Mouse (Mus musculus) limb, embryonic 13.5 days (tissue): ENCODE data around the gene Ap1m2. TPM values are rescaled to one million over a fixed set of nuclear protein-coding genes. Genes with fewer than 3 reads are reported as not detected.
"Not testable (repeated sequence)": the region's sequence is repeated elsewhere in the genome, so short reads cannot be mapped to it uniquely, and the experiment has no call there.

Experiments used
- ATAC-seq: fragments of 200-750 bp; cut with Nextera tagmentation; 2 replicates; pipeline ENCODE4 v1.8.0; 2017; ENCODE audit warnings: low read depth, moderate number of reproducible peaks, moderate TSS enrichment; ENCODE audit not compliant: low FRiP score
- H3K27ac ChIP-seq: fragments of 300-500 bp; sonication (generic); 2 replicates; pipeline ENCODE4 v1.5.1; 2015; ENCODE audit warnings: inconsistent platforms, mild to moderate bottlenecking, moderate library complexity
- H3K27me3 ChIP-seq: fragments of 300-500 bp; sonication (generic); 2 replicates; pipeline ENCODE4 v1.6.1; 2015; ENCODE audit warnings: mild to moderate bottlenecking, inconsistent platforms
- H3K36me3 ChIP-seq: fragments of 300-500 bp; sonication (generic); 2 replicates; pipeline ENCODE4 v1.6.1; 2015; ENCODE audit warnings: inconsistent platforms, mild to moderate bottlenecking, moderate library complexity
- H3K4me1 ChIP-seq: fragments of 300-500 bp; sonication (generic); 2 replicates; pipeline ENCODE4 v1.6.1; 2015; ENCODE audit warnings: inconsistent platforms
- H3K4me2 ChIP-seq: fragments of 300-500 bp; sonication (generic); replicated peaks from 2 replicates; pipeline ENCODE4 v1.6.1; 2015; ENCODE audit warnings: inconsistent platforms, mild to moderate bottlenecking, moderate library complexity
- H3K4me3 ChIP-seq: fragments of 300-500 bp; sonication (generic); 2 replicates; pipeline ENCODE4 v1.5.1; 2015; ENCODE audit warnings: moderate library complexity, mild to moderate bottlenecking, inconsistent platforms
- H3K9ac ChIP-seq: fragments of 300-500 bp; sonication (generic); 2 replicates; pipeline ENCODE4 v1.6.1; 2015; ENCODE audit warnings: mild to moderate bottlenecking, inconsistent platforms
- H3K9me3 ChIP-seq: fragments of 300-500 bp; sonication (generic); 2 replicates; pipeline ENCODE4 v1.6.1; 2016; ENCODE audit warnings: inconsistent platforms
- WGBS: fragments of 180-500 bp; shearing (Covaris S2); methylation state at CpG from one replicate; pipeline ENCODE4 v1.1.7; 2015; 5-methylcytosine and 5-hydroxymethylcytosine counted together
- polyA plus RNA-seq: library from polyadenylated mRNA; unstranded; fragments of >200 nt; fragmentation: Nextera tagmentation; extraction: Ambion mirVana; gene quantifications from 2 replicates; pipeline ENCODE4 v1.2.1, GENCODE M21; 2015

Ap1m2 gene
- polyA plus RNA-seq, 1 experiment from 2014 or later: 11.7 TPM

- H3K27me3 ChIP-seq: no peaks in the 10 kb centered on the region
- H3K36me3 ChIP-seq: peaks cover 47% of the 10 kb centered on the region
- no peak overlapping the region for H3K27ac ChIP-seq
- H3K9ac ChIP-seq: peak overlapping the region; percentile 15; the same call in 1 of the 2 replicates
- peaks cover 23% of the 10 kb centered on the region for H3K4me1 ChIP-seq
- H3K4me3 ChIP-seq: 0 out of 2 replicates have a peak overlapping the region, but pooled peaks have one; percentile 87
- ATAC-seq: no peak
- no peaks in the 10 kb centered on the region for H3K9me3 ChIP-seq
- H3K4me2 ChIP-seq: no peak overlapping the region; the same call in 1 of the 2 replicates
- WGBS: 89% methylated on average over 5 of the region's 5 CpGs
Measured at GRCm38 (mm10) chr9:21266889-21267288, 45.2 kb downstream of the Ap1m2 start.

GRCm38 (mm10) chr9:21265611-21266010 lies 46.5 kb downstream of the Ap1m2 start:
- Histone ChIP-seq H3K4me1 (peaks cover 23% of the 10 kb centered on the region), H3K9ac (peak overlapping the region; percentile 87), H3K9me3 (no peaks in the 10 kb centered on the region), H3K27me3 (no peaks in the 10 kb centered on the region), H3K27ac (no peak overlapping the region), H3K36me3 (peaks cover 34% of the 10 kb centered on the region), H3K4me2 (peak overlapping the region; percentile 89), H3K4me3 (peak overlapping the region; percentile 87)
- 6% methylated on average over 11 of the region's 11 CpGs for WGBS
- ATAC-seq: 0 out of 2 replicates have a peak, but pooled peaks have one; percentile 1

DNA sequence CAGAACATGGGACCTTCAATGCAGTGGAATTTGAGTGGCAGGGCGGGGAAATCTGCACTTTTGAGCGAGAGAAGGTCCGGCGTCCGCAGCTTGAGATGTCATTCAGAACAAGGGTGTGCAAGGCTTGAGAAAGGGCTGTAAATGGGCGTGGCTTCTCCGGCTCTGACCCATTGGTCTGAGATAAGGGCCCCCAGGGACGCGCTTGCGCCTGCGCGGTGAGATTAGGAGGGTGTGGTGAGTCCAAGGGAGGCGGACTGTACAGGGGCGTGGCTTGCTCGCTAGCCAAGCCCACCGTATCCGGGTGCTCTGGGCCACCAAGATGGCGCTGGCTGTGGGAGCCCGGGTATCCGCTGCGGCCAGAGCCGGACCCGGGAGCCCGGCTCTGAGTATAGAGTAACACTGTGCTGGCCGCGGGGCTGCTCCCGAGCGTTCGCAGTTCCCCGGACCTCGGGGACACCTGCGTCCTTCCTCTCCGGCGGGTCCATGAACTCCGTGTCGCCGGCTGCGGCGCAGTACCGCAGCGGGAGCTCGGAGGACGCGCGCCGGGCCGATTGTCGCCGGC lies 47.1 kb downstream of the Ap1m2 start, which contains the start of gene Atg4d:
Gene Atg4d, plus strand, starts transcription at position 294 of the 562 bp plus-strand sequence.
- Histone ChIP-seq H3K27ac (peak within 1 kb of the TSS; percentile 81), H3K4me2 (peak within 1 kb of the TSS; percentile 89), H3K4me3 (peak within 1 kb of the TSS; percentile 87), H3K27me3 (no peaks in the 10 kb centered on the region), H3K4me1 (peaks cover 23% of the 10 kb centered on the region), H3K9ac (peak within 1 kb of the TSS; percentile 87), H3K9me3 (no peaks in the 10 kb centered on the region), H3K36me3 (peaks cover 29% of the 10 kb centered on the region)
- ATAC-seq: peak; percentile 96
- WGBS: under 1% methylated on average over 49 of the region's 49 CpGs

GRCm38 (mm10) chr9:21264272-21264999 lies 47.7 kb downstream of the Ap1m2 start:
- H3K4me2 ChIP-seq: peak overlapping the region; percentile 89
- peak overlapping the region; percentile 81 for H3K27ac ChIP-seq
- H3K36me3 ChIP-seq: peaks cover 24% of the 10 kb centered on the region
- no peaks in the 10 kb centered on the region for H3K9me3 ChIP-seq
- peaks cover 23% of the 10 kb centered on the region for H3K4me1 ChIP-seq
- no peaks in the 10 kb centered on the region for H3K27me3 ChIP-seq
- WGBS: 15% methylated on average over 17 of the region's 17 CpGs
- H3K4me3 ChIP-seq: peak overlapping the region; percentile 87
- H3K9ac ChIP-seq: peak overlapping the region; percentile 87
- ATAC-seq: peak; percentile 31; the same call in 1 of the 2 replicates

DNA sequence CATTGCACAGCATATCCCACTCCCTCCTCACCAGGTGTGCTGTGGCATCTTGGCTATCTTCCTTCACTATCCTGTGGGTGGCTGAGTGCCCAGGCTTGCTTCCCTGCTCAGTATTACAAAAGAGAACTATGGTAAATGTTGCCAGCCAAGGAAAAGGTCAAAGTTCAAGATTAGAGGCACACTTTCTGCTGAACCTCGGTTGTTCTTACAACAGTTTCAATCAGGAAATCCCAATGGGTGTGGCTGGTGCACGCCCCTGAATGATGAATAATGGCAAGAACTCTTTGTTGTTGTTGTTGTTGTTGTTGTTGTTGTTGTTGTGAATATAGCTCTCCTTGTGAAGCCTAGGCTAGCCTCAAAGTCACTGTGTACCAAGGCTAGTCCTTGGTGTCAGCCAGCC lies 50.3 kb downstream of the Ap1m2 start:
- ATAC-seq: no peak
- no peak overlapping the region for H3K4me3 ChIP-seq
- H3K4me1 ChIP-seq: peaks cover 21% of the 10 kb centered on the region
- no peak overlapping the region for H3K27ac ChIP-seq
- 67% methylated on average over 2 of the region's 2 CpGs for WGBS
- H3K27me3 ChIP-seq: no peaks in the 10 kb centered on the region
- peaks cover 2% of the 10 kb centered on the region; the same call in 1 of the 2 replicates for H3K36me3 ChIP-seq
- H3K9me3 ChIP-seq: no peaks in the 10 kb centered on the region
- H3K9ac ChIP-seq: no peak overlapping the region
- no peak overlapping the region for H3K4me2 ChIP-seq

DNA sequence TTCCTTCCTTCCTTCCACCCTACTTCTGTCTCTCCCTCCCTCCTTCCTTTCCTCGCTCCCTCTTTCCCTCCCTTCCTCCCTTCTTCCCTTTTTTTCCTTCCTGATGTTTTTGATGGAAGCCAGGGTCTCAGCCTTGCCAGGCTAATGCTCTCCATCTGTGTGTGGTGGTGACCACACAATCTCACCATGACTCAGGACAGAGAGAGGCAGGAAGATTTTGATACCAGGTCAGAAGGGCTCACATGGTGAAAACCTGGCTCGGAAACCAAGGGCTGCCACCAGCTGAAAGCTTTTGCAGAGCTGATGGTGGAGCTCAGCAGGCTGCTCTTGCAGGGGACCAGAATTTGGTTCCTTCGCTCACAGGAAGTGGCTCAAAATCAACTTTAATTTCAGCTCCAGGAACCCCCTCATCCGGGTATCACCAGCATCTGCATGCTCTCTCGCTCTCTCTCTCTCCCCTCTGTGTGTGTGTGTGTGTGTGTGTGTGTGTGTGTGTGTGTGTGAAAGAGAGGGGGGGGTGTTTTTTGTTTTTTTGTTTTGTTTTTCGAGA lies 51.6 kb downstream of the Ap1m2 start:
- no peaks in the 10 kb centered on the region for H3K9me3 ChIP-seq
- ATAC-seq: no peak
- 67% methylated on average over 6 of the region's 6 CpGs for WGBS

GRCm38 (mm10) chr9:21256349-21256748 lies 55.8 kb downstream of the Ap1m2 start:
- H3K4me3 ChIP-seq, H3K27ac ChIP-seq, H3K36me3 ChIP-seq, ATAC-seq, H3K9me3 ChIP-seq, H3K9ac ChIP-seq, H3K4me1 ChIP-seq, H3K4me2 ChIP-seq: not testable (repeated sequence)
- 87% methylated on average over 4 of the region's 4 CpGs for WGBS
- H3K27me3 ChIP-seq: peaks cover 18% of the 10 kb centered on the region

More for the DNA sequence above, 51.6 kb downstream of the Ap1m2 start:
- H3K36me3 ChIP-seq: no peaks in the 10 kb centered on the region
- H3K9ac ChIP-seq: no peak overlapping the region
- no peak overlapping the region for H3K4me3 ChIP-seq
- peaks cover 8% of the 10 kb centered on the region for H3K4me1 ChIP-seq
- no peak overlapping the region for H3K27ac ChIP-seq
- H3K4me2 ChIP-seq: no peak overlapping the region
- no peaks in the 10 kb centered on the region for H3K27me3 ChIP-seq

- no peak for ATAC-seq
- H3K27me3 ChIP-seq: peaks cover 35% of the 10 kb centered on the region
Measured at GRCm38 (mm10) chr9:21254690-21255089, 57.4 kb downstream of the Ap1m2 start.

GRCm38 (mm10) chr9:21251116-21251735 lies 60.9 kb downstream of the Ap1m2 start:
- peak overlapping the region; percentile 44; the same call in 1 of the 2 replicates for H3K27ac ChIP-seq
- ATAC-seq: no peak; the same call in 1 of the 2 replicates
- H3K27me3 ChIP-seq: peaks cover 69% of the 10 kb centered on the region
- 36% methylated on average over 13 of the region's 13 CpGs for WGBS
- peaks cover 16% of the 10 kb centered on the region for H3K4me1 ChIP-seq
- H3K36me3 ChIP-seq: no peaks in the 10 kb centered on the region
- no peak overlapping the region for H3K9ac ChIP-seq
- H3K9me3 ChIP-seq: no peaks in the 10 kb centered on the region
- no peak overlapping the region for H3K4me3 ChIP-seq
- H3K4me2 ChIP-seq: no peak overlapping the region

More at GRCm38 (mm10) chr9:21254690-21255089, 57.4 kb downstream of the Ap1m2 start:
- Histone ChIP-seq H3K4me3 (no peak overlapping the region), H3K9me3 (no peaks in the 10 kb centered on the region), H3K27ac (no peak overlapping the region), H3K9ac (no peak overlapping the region), H3K4me1 (peaks cover 8% of the 10 kb centered on the region), H3K36me3 (no peaks in the 10 kb centered on the region), H3K4me2 (no peak overlapping the region)

- WGBS: 36% methylated on average over 2 of the region's 2 CpGs
- no peaks in the 10 kb centered on the region for H3K9me3 ChIP-seq
- no peak for ATAC-seq
- no peak overlapping the region for H3K9ac ChIP-seq
- peaks cover 76% of the 10 kb centered on the region for H3K27me3 ChIP-seq
- H3K27ac ChIP-seq: no peak overlapping the region
- no peaks in the 10 kb centered on the region for H3K36me3 ChIP-seq
- H3K4me1 ChIP-seq: peaks cover 16% of the 10 kb centered on the region
- H3K4me2 ChIP-seq: no peak overlapping the region
- H3K4me3 ChIP-seq: no peak overlapping the region
Measured at GRCm38 (mm10) chr9:21250509-21250908, 61.6 kb downstream of the Ap1m2 start.

- WGBS: 13% methylated on average over 17 of the region's 17 CpGs
- ATAC-seq: peak; percentile 29; the same call in 1 of the 2 replicates
Measured at GRCm38 (mm10) chr9:21249629-21250508, 62.3 kb downstream of the Ap1m2 start.

More at GRCm38 (mm10) chr9:21249629-21250508, 62.3 kb downstream of the Ap1m2 start:
- H3K9ac ChIP-seq: no peak overlapping the region
- H3K4me1 ChIP-seq: peaks cover 23% of the 10 kb centered on the region
- H3K27ac ChIP-seq: no peak overlapping the region
- no peak overlapping the region for H3K4me2 ChIP-seq
- H3K9me3 ChIP-seq: no peaks in the 10 kb centered on the region
- H3K27me3 ChIP-seq: peaks cover 83% of the 10 kb centered on the region
- no peaks in the 10 kb centered on the region for H3K36me3 ChIP-seq
- H3K4me3 ChIP-seq: no peak overlapping the region
